Comparison of ENCODE assay signal across 7 mouse cellular contexts in genomic region chr2:172501341-172501740, GRCm38 (mm10). TPM values are rescaled to one million over a fixed set of nuclear protein-coding genes. Genes with fewer than 3 reads are reported as not detected.
DNase-seq lines count a peak whose midpoint lies in the region; ATAC-seq and TF ChIP-seq lines count a peak whose summit lies in the region.

No protein-coding gene starts in this region.

- H3K27ac ChIP-seq in kidney, adult 2 months (ENCODE audit: insufficient read depth, low read depth, low read length), result no peak overlapping the region
- H3K27ac ChIP-seq in MEL (ENCODE audit: control insufficient read depth, low read depth, low read length), result no peak overlapping the region
- H3K27ac ChIP-seq in intestine, postnatal 0 days (ENCODE audit: low read depth, low read length), result no peak overlapping the region

- intact Hi-C loops in left cerebral cortex, postnatal 36 days (cut with DNase I), result no loop called here

- no peaks in the 10 kb centered on the region for H3K4me1 ChIP-seq in kidney, adult 2 months (ENCODE audit: control insufficient read depth, insufficient read depth, low read length)
- H3K4me1 ChIP-seq in MEL (ENCODE audit: control insufficient read depth in 1 of 2, insufficient read depth in 2 of 2, low read length in 2 of 2), result no peaks in the 10 kb centered on the region
- H3K4me1 ChIP-seq in intestine, postnatal 0 days (replicated peaks; ENCODE audit: control insufficient read depth, insufficient read depth, low read length), result no peaks in the 10 kb centered on the region

- H3K36me3 ChIP-seq in kidney, adult 2 months (ENCODE audit: control insufficient read depth, insufficient read depth, low read length), result no peaks in the 10 kb centered on the region
- no peaks in the 10 kb centered on the region for H3K36me3 ChIP-seq in MEL (ENCODE audit: control insufficient read depth in 1 of 2, insufficient read depth in 2 of 2, low read length in 2 of 2)
- no peaks in the 10 kb centered on the region for H3K36me3 ChIP-seq in intestine, postnatal 0 days (ENCODE audit: control insufficient read depth, insufficient read depth)

- no peaks in the 10 kb centered on the region for H3K9me3 ChIP-seq in MEL (replicated peaks; ENCODE audit: insufficient read depth, low read length)
- H3K9me3 ChIP-seq in intestine, postnatal 0 days (ENCODE audit: control insufficient read depth), result no peaks in the 10 kb centered on the region

- no peak for TF ChIP-seq EP300 in MEL (IDR thresholded peaks at IDR 0.05; ENCODE audit: low read depth in 1 of 2, low read length in 2 of 2)

- no peak for DNase-seq in kidney, adult 2 months
- no peak for DNase-seq in kidney, adult 11 months
- DNase-seq in MEL (ENCODE audit: low read depth, low spot score), result peak; percentile 61
- DNase-seq in cerebellum, postnatal 25 days, result peak; percentile 7 to 53
- DNase-seq in left cerebral cortex, postnatal 36 days (ENCODE audit: low spot score in 2 of 2), result no peak

- 5% methylated on average over 4 of the region's 4 CpGs for WGBS in kidney, adult 2 months
- WGBS in intestine, postnatal 0 days, result 1% methylated on average over 4 of the region's 4 CpGs

- no peak overlapping the region for H3K9ac ChIP-seq in MEL (ENCODE audit: control insufficient read depth, low read depth, low read length, poor library complexity, severe bottlenecking)
- H3K9ac ChIP-seq in intestine, postnatal 0 days (ENCODE audit: low read depth, low read length), result no peak overlapping the region

- no peak overlapping the region for H3K4me2 ChIP-seq in intestine, postnatal 0 days (replicated peaks; ENCODE audit: low read depth)

- ATAC-seq in intestine, postnatal 0 days, result no peak
- ATAC-seq in monocyte, adult 5-6 weeks (replicated peaks; ENCODE audit: insufficient number of reproducible peaks, low FRiP score, low TSS enrichment, poor library complexity, severe bottlenecking), result 0 out of 2 replicates have a peak, but pooled peaks have one; percentile 39

- no peaks in the 10 kb centered on the region for H3K79me2 ChIP-seq in MEL (ENCODE audit: control insufficient read depth, insufficient read depth, low read length, poor library complexity)

- no peak for TF ChIP-seq POLR2A in kidney, adult 2 months (IDR thresholded peaks at IDR 0.05; ENCODE audit: low read depth, low read length)
- no peak for TF ChIP-seq POLR2A in MEL (IDR thresholded peaks at IDR 0.05; ENCODE audit: control insufficient read depth in 1 of 2, insufficient read depth in 1 of 2, low read depth in 1 of 2, low read length in 2 of 2, poor library complexity in 1 of 2)

- TF ChIP-seq RAD21 in MEL (IDR thresholded peaks at IDR 0.05; ENCODE audit: low read depth, low read length), result peak; percentile 60

- H3K4me3 ChIP-seq in kidney, adult 2 months (ENCODE audit: insufficient read depth, low read depth, low read length), result no peak overlapping the region
- H3K4me3 ChIP-seq in MEL (ENCODE audit: control insufficient read depth in 1 of 2, insufficient read depth in 1 of 2, low read depth in 2 of 2, low read length in 2 of 2), result no peak overlapping the region
- no peak overlapping the region for H3K4me3 ChIP-seq in intestine, postnatal 0 days (ENCODE audit: low read depth, low read length)

- no peaks in the 10 kb centered on the region for H3K27me3 ChIP-seq in kidney, adult 2 months (replicated peaks; ENCODE audit: control insufficient read depth, insufficient read depth, low read length)
- H3K27me3 ChIP-seq in MEL (ENCODE audit: control insufficient read depth in 1 of 2, insufficient read depth in 2 of 2, low read length in 2 of 2), result no peaks in the 10 kb centered on the region
- no peaks in the 10 kb centered on the region for H3K27me3 ChIP-seq in intestine, postnatal 0 days (replicated peaks; ENCODE audit: control insufficient read depth, insufficient read depth, low read length)

- peak; percentile 84 for TF ChIP-seq CTCF in kidney, adult 2 months (conservative IDR thresholded peaks at IDR 0.05; ENCODE audit: insufficient read depth, insufficient read length, low read depth, low read length)
- TF ChIP-seq CTCF in MEL (IDR thresholded peaks at IDR 0.05 in 2 of 3, conservative IDR thresholded peaks at IDR 0.05 in 1 of 3; ENCODE audit: control insufficient read depth in 1 of 3, insufficient read depth in 1 of 3, low read depth in 2 of 3, low read length in 3 of 3, poor library complexity in 1 of 3, severe bottlenecking in 1 of 3), result peak; percentile 70 to 75 (median 75)
- TF ChIP-seq CTCF in intestine, postnatal 0 days (IDR thresholded peaks at IDR 0.05; ENCODE audit: low read depth), result peak; percentile 86

TF ChIP-seq in MEL, 35 proteins besides CTCF, POLR2A, EP300 and RAD21:
- TF ChIP-seq MAX (IDR thresholded peaks at IDR 0.05; ENCODE audit: low read length), result no peak
- TF ChIP-seq NELFE (IDR thresholded peaks at IDR 0.05; ENCODE audit: low read depth, low read length), result no peak
- TF ChIP-seq HCFC1 (IDR thresholded peaks at IDR 0.05; ENCODE audit: low read depth, low read length), result no peak
- TF ChIP-seq ZKSCAN1 (IDR thresholded peaks at IDR 0.05; ENCODE audit: low read depth, low read length), result no peak
- TF ChIP-seq E2F4 (IDR thresholded peaks at IDR 0.05; ENCODE audit: borderline replicate concordance, low read depth, low read length), result no peak
- no peak for TF ChIP-seq TAL1 (IDR thresholded peaks at IDR 0.05; ENCODE audit: low read length)
- TF ChIP-seq JUND (IDR thresholded peaks at IDR 0.05; ENCODE audit: low read depth, low read length), result no peak
- TF ChIP-seq ETS1 (IDR thresholded peaks at IDR 0.05; ENCODE audit: low read depth, low read length), result no peak
- peak; percentile 86 for TF ChIP-seq MAZ (IDR thresholded peaks at IDR 0.05; ENCODE audit: low read depth, low read length)
- TF ChIP-seq ZC3H11A (IDR thresholded peaks at IDR 0.05; ENCODE audit: low read depth, low read length), result peak; percentile 36
- TF ChIP-seq USF2 (IDR thresholded peaks at IDR 0.05; ENCODE audit: borderline replicate concordance in 1 of 2, insufficient read depth in 1 of 2, low read depth in 1 of 2, low read length in 2 of 2), result no peak
- TF ChIP-seq MXI1 (IDR thresholded peaks at IDR 0.05; ENCODE audit: low read depth, low read length), result no peak
- TF ChIP-seq SMC3 (IDR thresholded peaks at IDR 0.05; ENCODE audit: low read depth, low read length), result peak; percentile 78
- no peak for TF ChIP-seq USF1 (IDR thresholded peaks at IDR 0.05; ENCODE audit: low read depth, low read length)
- no peak for TF ChIP-seq SIN3A (IDR thresholded peaks at IDR 0.05; ENCODE audit: low read length)
TF ChIP-seq in MEL: peak in this region for 3.

RNA-seq across cellular contexts. Expression of gene Fam209, which starts 29.0 kb away (rescaled TPM):
- polyA plus RNA-seq in kidney, adult 2 months (2012; rRNA removed), result 0.33 TPM in 1 of 2 replicates, not detected in the other
- total RNA-seq in MEL (2012; rRNA removed), result 0.31 TPM in 1 of 2 replicates, not detected in the other
- polyA plus RNA-seq in MEL (2012; ENCODE audit: insufficient read depth in 1 of 2, insufficient read length in 2 of 2, low read depth in 1 of 2, low replicate concordance in 2 of 2, missing spikeins in 1 of 2), result under 1 TPM in 1 of 2 experiments, not detected in 1; 0.65 TPM
- polyA plus RNA-seq in intestine, postnatal 0 days (2015; fragmentation: Nextera tagmentation; extraction: Ambion mirVana), result not detected in 2 replicates
- 4.4 to 13.8 TPM (median 7.3 TPM) in 3 replicates for total RNA-seq in monocyte, adult 5-6 weeks (2017)
- total RNA-seq in left cerebral cortex, postnatal 36 days (2021), result not detected

RNA-seq across cellular contexts. Expression of gene Gcnt7, which starts 42.9 kb away (rescaled TPM):
- 0.04 TPM in 1 of 2 replicates, not detected in the other for polyA plus RNA-seq in kidney, adult 2 months (2012; rRNA removed)
- total RNA-seq in MEL (2012; rRNA removed), result 0.15 TPM in 1 of 2 replicates, not detected in the other
- polyA plus RNA-seq in MEL (2012; ENCODE audit: insufficient read depth in 1 of 2, insufficient read length in 2 of 2, low read depth in 1 of 2, low replicate concordance in 2 of 2, missing spikeins in 1 of 2), result under 1 TPM in 1 of 2 experiments, not detected in 1; 0.22 TPM
- polyA plus RNA-seq in intestine, postnatal 0 days (2015; fragmentation: Nextera tagmentation; extraction: Ambion mirVana), result 0.17 and 0.51 TPM in 2 replicates
- total RNA-seq in monocyte, adult 5-6 weeks (2017), result 1.1 TPM in 1 of 3 replicates, not detected in the others
- not detected for total RNA-seq in left cerebral cortex, postnatal 36 days (2021)

RNA-seq across cellular contexts. Expression of gene Tfap2c, which starts 48.1 kb away (rescaled TPM):
- polyA plus RNA-seq in kidney, adult 2 months (2012; rRNA removed), result 0.04 TPM in 1 of 2 replicates, not detected in the other
- total RNA-seq in MEL (2012; rRNA removed), result not detected in 2 replicates
- polyA plus RNA-seq in MEL (2012; ENCODE audit: insufficient read depth in 1 of 2, insufficient read length in 2 of 2, low read depth in 1 of 2, low replicate concordance in 2 of 2, missing spikeins in 1 of 2), result not detected
- polyA plus RNA-seq in intestine, postnatal 0 days (2015; fragmentation: Nextera tagmentation; extraction: Ambion mirVana), result not detected in 2 replicates
- not detected in 3 replicates for total RNA-seq in monocyte, adult 5-6 weeks (2017)
- total RNA-seq in left cerebral cortex, postnatal 36 days (2021), result under 1 TPM in 1 of 2 experiments, not detected in 1; 0.36 TPM

Comparison
In these comparisons a context has a peak if more than half of its experiments do, and no peak if none do; other contexts are left out.
1. DNase-seq: peak in MEL (single experiment) and cerebellum, postnatal 25 days (2 of 2); none in kidney, adult 2 months (single experiment), kidney, adult 11 months (single experiment) and left cerebral cortex, postnatal 36 days (0 of 2).
2. Peak in every context shown above with its lines, with median percentiles within 50 percentile points of each other: CTCF ChIP-seq.